Mouse (Mus musculus) thymus, adult 2 months (tissue): ENCODE results near the gene Ppig. TPM values are rescaled to one million over a fixed set of nuclear protein-coding genes. Genes with fewer than 3 reads are reported as not detected.

Experiments used
- DNase-seq: peaks from one replicate; pipeline ENCODE4 v3.0.0; 2021
- H3K27ac ChIP-seq: fragments of 200-500 bp; 2 replicates; pipeline ENCODE4 v1.5.1; 2012; ENCODE audit warnings: low read length, control low read depth; ENCODE audit not compliant: control insufficient read depth, insufficient read depth
- H3K27me3 ChIP-seq: fragments of 200-500 bp; 2 replicates; pipeline ENCODE4 v1.6.1; 2012; ENCODE audit warnings: mild to moderate bottlenecking, low read length, moderate library complexity, mixed read lengths; ENCODE audit not compliant: control insufficient read depth, insufficient read depth
- H3K36me3 ChIP-seq: fragments of 200-500 bp; 2 replicates; pipeline ENCODE4 v1.6.1; 2012; ENCODE audit warnings: mild to moderate bottlenecking, low read length, moderate library complexity; ENCODE audit not compliant: control insufficient read depth, insufficient read depth
- H3K4me1 ChIP-seq: fragments of 200-500 bp; replicated peaks from 2 replicates; pipeline ENCODE4 v1.6.1; 2012; ENCODE audit warnings: low read length; ENCODE audit not compliant: control insufficient read depth, insufficient read depth
- H3K4me3 ChIP-seq: fragments of 200-500 bp; 2 replicates; pipeline ENCODE4 v1.5.1; 2012; ENCODE audit warnings: mild to moderate bottlenecking, low read length, control low read depth, moderate library complexity; ENCODE audit not compliant: control insufficient read depth, insufficient read depth
- CTCF ChIP-seq: fragments of 200-500 bp; IDR thresholded peaks from 2 replicates; pipeline ENCODE4 v1.5.1; 2012; ENCODE audit warnings: mild to moderate bottlenecking, control low read depth, low read length, moderate library complexity, borderline replicate concordance; ENCODE audit not compliant: control insufficient read depth, poor library complexity, insufficient read depth; ENCODE audit errors: extremely low read depth
- POLR2A ChIP-seq: fragments of 200-500 bp; IDR thresholded peaks from 2 replicates; pipeline ENCODE4 v1.6.1; 2012; ENCODE audit warnings: mild to moderate bottlenecking, low read length, control low read depth, moderate library complexity; ENCODE audit not compliant: control insufficient read depth, poor library complexity, insufficient read depth; ENCODE audit errors: extremely low read depth
- WGBS: fragments of 180-500 bp; shearing (Covaris S2); methylation state at CpG from one replicate; pipeline ENCODE4 v1.1.7; 2018; 5-methylcytosine and 5-hydroxymethylcytosine counted together
- polyA plus RNA-seq: library from polyadenylated mRNA; depleted of rRNA; stranded (reverse); fragments of >200 nt; gene quantifications from 2 replicates; pipeline ENCODE4 v1.2.3, GENCODE M21; 2012

Gene Ppig
- polyA plus RNA-seq, 1 experiment, result 2.7 TPM

DNA sequence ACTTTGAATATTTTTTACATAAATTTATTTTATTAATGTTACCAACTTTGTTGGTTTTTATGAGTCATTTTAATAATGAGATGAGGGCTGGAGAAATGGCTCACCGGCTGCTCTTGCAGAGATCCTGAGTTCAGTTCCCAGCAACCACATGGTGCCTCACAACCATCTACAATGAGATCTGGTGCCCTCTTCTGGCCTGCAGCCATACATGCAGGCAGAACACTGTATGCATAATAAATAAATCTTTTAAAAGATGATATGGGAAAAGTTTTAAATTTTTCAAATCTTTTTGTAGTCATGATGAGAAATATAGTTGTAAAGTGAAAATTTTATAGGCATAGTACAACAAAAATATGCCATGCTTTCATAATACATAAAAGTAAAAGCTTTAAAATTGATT lies 22.7 kb downstream of the Ppig start:
- TF ChIP-seq CTCF, result no peak
- TF ChIP-seq POLR2A, result no peak
- Histone ChIP-seq H3K36me3 (peaks cover 67% of the 10 kb centered on the region), H3K4me3 (no peak overlapping the region), H3K27ac (no peak overlapping the region), H3K4me1 (no peaks in the 10 kb centered on the region), H3K27me3 (no peaks in the 10 kb centered on the region)
- no peak for DNase-seq
- 91% methylated on average over 1 of the region's 1 CpGs for WGBS

GRCm38 (mm10) chr2:69760980-69761379 lies 38.6 kb downstream of the Ppig start:
- no peaks in the 10 kb centered on the region for H3K4me1 ChIP-seq
- no peak overlapping the region for H3K4me3 ChIP-seq
- TF ChIP-seq CTCF, result no peak
- H3K27me3 ChIP-seq, result no peaks in the 10 kb centered on the region
- no peaks in the 10 kb centered on the region; the same call in 1 of the 2 replicates for H3K36me3 ChIP-seq
- 95% methylated on average over 5 of the region's 5 CpGs for WGBS
- H3K27ac ChIP-seq, result no peak overlapping the region
- no peak for DNase-seq

DNA sequence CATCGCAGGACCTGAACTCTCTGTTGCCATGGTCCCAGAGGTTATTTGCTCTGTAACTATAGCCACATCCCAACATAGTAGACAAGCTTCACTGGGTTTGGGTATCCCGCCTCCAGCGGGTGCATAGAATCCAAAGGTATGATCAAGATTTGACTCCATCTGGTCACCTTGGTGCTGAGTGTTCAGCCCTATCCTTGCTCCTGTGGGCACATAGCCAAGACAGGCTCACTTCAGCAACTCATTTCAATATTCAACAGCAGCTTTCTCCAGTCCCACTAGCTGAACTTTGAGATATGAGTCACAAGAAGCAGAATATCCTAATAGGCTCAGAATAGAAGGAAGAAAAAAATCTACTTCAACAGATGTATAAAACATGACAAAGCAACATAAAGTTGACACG lies 41.0 kb downstream of the Ppig start:
- Histone ChIP-seq H3K27ac (no peak overlapping the region), H3K36me3 (no peaks in the 10 kb centered on the region; the same call in 1 of the 2 replicates), H3K27me3 (no peaks in the 10 kb centered on the region), H3K4me1 (no peaks in the 10 kb centered on the region), H3K4me3 (no peak overlapping the region)
- WGBS, result 97% methylated on average over 4 of the region's 4 CpGs
- TF ChIP-seq POLR2A (no peak), CTCF (no peak)
- DNase-seq, result no peak

GRCm38 (mm10) chr2:69764716-69765115 lies 42.4 kb downstream of the Ppig start:
- Histone ChIP-seq H3K27me3 (no peaks in the 10 kb centered on the region), H3K27ac (no peak overlapping the region), H3K4me1 (no peaks in the 10 kb centered on the region), H3K36me3 (no peaks in the 10 kb centered on the region; the same call in 1 of the 2 replicates), H3K4me3 (no peak overlapping the region)
- DNase-seq, result no peak
- no peak for TF ChIP-seq CTCF
- no peak for TF ChIP-seq POLR2A
- 94% methylated on average over 1 of the region's 1 CpGs for WGBS

DNA sequence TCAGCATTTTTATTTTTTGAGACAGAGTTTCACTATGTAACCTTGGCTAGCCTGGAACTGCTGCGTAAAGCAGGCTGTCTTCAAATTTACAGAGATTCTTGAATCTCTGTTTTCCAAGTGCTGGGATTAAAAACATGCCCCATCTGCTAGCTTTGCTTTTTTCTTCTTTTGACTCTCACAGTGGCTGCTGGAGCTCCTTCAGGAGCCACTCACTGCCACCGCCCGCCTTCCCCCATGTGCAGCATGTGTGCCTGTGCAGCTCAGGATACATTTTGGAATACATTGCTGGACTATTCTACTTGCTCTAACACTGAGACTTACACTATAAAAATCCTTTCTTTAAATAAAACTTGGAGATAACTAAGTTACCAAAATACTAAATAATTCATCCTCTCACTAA lies 51.0 kb downstream of the Ppig start:
- Histone ChIP-seq H3K4me1 (peaks cover 9% of the 10 kb centered on the region), H3K36me3 (peaks cover 4% of the 10 kb centered on the region; the same call in 1 of the 2 replicates), H3K4me3 (no peak overlapping the region), H3K27me3 (no peaks in the 10 kb centered on the region), H3K27ac (no peak overlapping the region)
- TF ChIP-seq CTCF, result no peak
- no peak for DNase-seq
- WGBS, result 97% methylated on average over 3 of the region's 3 CpGs

- TF ChIP-seq POLR2A (no peak), CTCF (no peak)
- DNase-seq, result peak; percentile 62
- H3K4me1 ChIP-seq, result peaks cover 11% of the 10 kb centered on the region
- 16% methylated on average over 7 of the region's 7 CpGs for WGBS
- H3K36me3 ChIP-seq, result peaks cover 4% of the 10 kb centered on the region; the same call in 1 of the 2 replicates
- peak overlapping the region; percentile 3; the same call in 1 of the 2 replicates for H3K4me3 ChIP-seq
- peak overlapping the region; percentile 90 for H3K27ac ChIP-seq
- H3K27me3 ChIP-seq, result no peaks in the 10 kb centered on the region
These were observed 55.9 kb downstream of the Ppig start for GRCm38 (mm10) chr2:69777985-69778835.
